Mouse (Mus musculus): ENCODE results near the gene Hip1r. TPM values are rescaled to one million over a fixed set of nuclear protein-coding genes. Genes with fewer than 3 reads are reported as not detected.

The Hip1r gene
- total RNA-seq, 1 experiment from 2014 or later, result 144 TPM

GRCm38 (mm10) chr5:123992794-123993193 is 19.4 kb downstream of the Hip1r start:
- peak; percentile 61 for ATAC-seq (ENCODE audit: extremely low read depth, insufficient number of reproducible peaks, low FRiP score, poor library complexity, severe bottlenecking)

GRCm38 (mm10) chr5:123993263-123994036 is 20.0 kb downstream of the Hip1r start:
- no peak for ATAC-seq (ENCODE audit: extremely low read depth, insufficient number of reproducible peaks, low FRiP score, poor library complexity, severe bottlenecking)

- ATAC-seq (ENCODE audit: extremely low read depth, insufficient number of reproducible peaks, low FRiP score, poor library complexity, severe bottlenecking), result no peak
Measured at GRCm38 (mm10) chr5:123994468-123994867, 21.0 kb downstream of the Hip1r start.

- ATAC-seq (ENCODE audit: extremely low read depth, insufficient number of reproducible peaks, low FRiP score, poor library complexity, severe bottlenecking), result no peak
Measured at GRCm38 (mm10) chr5:123995388-123995787, 22.0 kb downstream of the Hip1r start.

GRCm38 (mm10) chr5:123996194-123996593 is 22.8 kb downstream of the Hip1r start:
- ATAC-seq (ENCODE audit: extremely low read depth, insufficient number of reproducible peaks, low FRiP score, poor library complexity, severe bottlenecking), result no peak

- ATAC-seq (ENCODE audit: extremely low read depth, insufficient number of reproducible peaks, low FRiP score, poor library complexity, severe bottlenecking), result no peak
Measured at GRCm38 (mm10) chr5:123996695-123997094, 23.3 kb downstream of the Hip1r start.

GRCm38 (mm10) chr5:123997211-123997751 is 23.9 kb downstream of the Hip1r start:
- no peak for ATAC-seq (ENCODE audit: extremely low read depth, insufficient number of reproducible peaks, low FRiP score, poor library complexity, severe bottlenecking)

- ATAC-seq (ENCODE audit: extremely low read depth, insufficient number of reproducible peaks, low FRiP score, poor library complexity, severe bottlenecking), result no peak
Measured at GRCm38 (mm10) chr5:123997811-123998210, 24.4 kb downstream of the Hip1r start.

- no peak for ATAC-seq (ENCODE audit: extremely low read depth, insufficient number of reproducible peaks, low FRiP score, poor library complexity, severe bottlenecking)
Measured at GRCm38 (mm10) chr5:123998370-123998769, 24.9 kb downstream of the Hip1r start.

GRCm38 (mm10) chr5:124000824-124001223 is 27.4 kb downstream of the Hip1r start:
- ATAC-seq (ENCODE audit: extremely low read depth, insufficient number of reproducible peaks, low FRiP score, poor library complexity, severe bottlenecking), result peak; percentile 52; the same call in 1 of the 2 replicates

GRCm38 (mm10) chr5:124001274-124001673 is 27.8 kb downstream of the Hip1r start:
- ATAC-seq (ENCODE audit: extremely low read depth, insufficient number of reproducible peaks, low FRiP score, poor library complexity, severe bottlenecking), result no peak

GRCm38 (mm10) chr5:124002876-124003275 is 29.4 kb downstream of the Hip1r start:
- ATAC-seq (ENCODE audit: extremely low read depth, insufficient number of reproducible peaks, low FRiP score, poor library complexity, severe bottlenecking), result no peak

- ATAC-seq (ENCODE audit: extremely low read depth, insufficient number of reproducible peaks, low FRiP score, poor library complexity, severe bottlenecking), result no peak
Measured at GRCm38 (mm10) chr5:124003375-124003774, 29.9 kb downstream of the Hip1r start.

GRCm38 (mm10) chr5:124004356-124005150 is 31.1 kb downstream of the Hip1r start:
- ATAC-seq (ENCODE audit: extremely low read depth, insufficient number of reproducible peaks, low FRiP score, poor library complexity, severe bottlenecking), result no peak

GRCm38 (mm10) chr5:124005151-124005500 is 31.7 kb downstream of the Hip1r start:
- no peak for ATAC-seq (ENCODE audit: extremely low read depth, insufficient number of reproducible peaks, low FRiP score, poor library complexity, severe bottlenecking)

GRCm38 (mm10) chr5:124005591-124005990 is 32.2 kb downstream of the Hip1r start:
- no peak for ATAC-seq (ENCODE audit: extremely low read depth, insufficient number of reproducible peaks, low FRiP score, poor library complexity, severe bottlenecking)

- no peak for ATAC-seq (ENCODE audit: extremely low read depth, insufficient number of reproducible peaks, low FRiP score, poor library complexity, severe bottlenecking)
Measured at GRCm38 (mm10) chr5:124006082-124006873, 32.9 kb downstream of the Hip1r start.

GRCm38 (mm10) chr5:124006891-124007491 is 33.6 kb downstream of the Hip1r start:
- no peak for ATAC-seq (ENCODE audit: extremely low read depth, insufficient number of reproducible peaks, low FRiP score, poor library complexity, severe bottlenecking)

- ATAC-seq (ENCODE audit: extremely low read depth, insufficient number of reproducible peaks, low FRiP score, poor library complexity, severe bottlenecking), result no peak
Measured at GRCm38 (mm10) chr5:124010077-124010476, 36.6 kb downstream of the Hip1r start.
